Mouse (Mus musculus): ENCODE measurements around the gene Gas2l3.
A peak's percentile ranks its signal among the peaks of the same experiment; 100 is the strongest.

Gas2l3 gene

DNA sequence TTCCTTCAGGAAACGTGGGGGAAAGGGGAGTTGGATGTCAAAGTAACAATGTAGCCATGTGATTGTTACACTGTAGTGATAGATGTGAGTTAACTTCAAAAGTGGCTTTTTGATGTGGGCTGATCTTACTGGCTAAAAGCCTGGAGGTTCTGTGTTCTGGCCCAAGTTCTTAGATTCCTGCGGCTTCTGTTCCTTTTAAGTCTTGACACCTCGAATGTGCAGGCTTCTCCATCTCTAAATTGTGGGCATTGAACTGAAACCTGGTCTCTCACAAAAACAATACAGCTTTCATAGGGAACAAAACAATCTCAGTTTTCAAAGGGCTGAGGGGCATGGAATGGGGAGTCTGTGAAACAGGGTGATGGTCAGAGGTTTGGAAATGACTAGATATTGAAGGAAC lies 614 bp upstream of the Gas2l3 start:
- DNase-seq (ENCODE audit: low read depth, low spot score): peak; percentile 38

DNA sequence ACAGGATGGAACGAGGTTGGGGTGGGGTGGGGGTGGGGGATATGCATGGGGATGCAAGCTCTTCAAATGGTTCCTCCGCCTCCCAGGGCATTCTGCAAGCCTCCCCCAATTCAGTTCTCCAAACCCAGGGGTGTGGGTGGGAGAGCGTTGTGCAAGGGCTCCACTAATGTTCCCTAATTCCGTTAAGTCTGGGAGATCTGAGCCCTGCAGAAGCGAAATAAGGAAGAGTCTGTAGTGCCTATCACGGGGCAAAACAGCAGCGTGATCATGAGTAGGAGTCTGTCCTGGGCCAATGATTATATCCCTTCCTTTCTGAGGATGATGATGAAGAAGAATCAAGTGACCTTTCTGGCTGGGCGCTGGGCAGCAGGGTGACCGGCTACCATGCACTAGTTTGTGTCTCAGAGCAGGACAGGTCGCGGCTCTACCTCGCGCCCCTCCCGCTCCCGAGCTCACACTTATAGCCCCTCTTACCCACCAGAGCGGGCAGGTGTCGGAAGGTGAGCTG lies 598 bp downstream of the Gas2l3 start:
- DNase-seq (ENCODE audit: low read depth, low spot score): no peak

DNA sequence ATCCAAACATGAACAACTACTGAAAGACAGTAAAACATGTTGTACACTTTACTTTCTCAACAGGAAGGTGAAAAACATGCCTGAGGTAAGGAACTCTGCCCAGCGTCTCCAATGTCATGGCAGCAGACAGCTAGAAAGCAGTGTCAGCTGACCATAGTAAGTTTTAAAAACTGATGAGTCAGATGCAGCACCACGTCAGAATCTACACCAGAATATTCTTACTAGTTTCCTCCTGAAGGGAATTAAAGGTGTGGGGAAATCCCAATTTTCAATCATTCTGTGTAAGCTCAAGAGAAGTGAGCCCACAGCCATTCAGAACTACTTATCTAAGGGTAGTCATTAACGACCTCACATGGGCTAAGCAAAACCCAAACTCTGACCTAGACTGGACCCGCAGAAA lies 1.1 kb downstream of the Gas2l3 start:
- DNase-seq (ENCODE audit: low read depth, low spot score): peak; percentile 40

DNA sequence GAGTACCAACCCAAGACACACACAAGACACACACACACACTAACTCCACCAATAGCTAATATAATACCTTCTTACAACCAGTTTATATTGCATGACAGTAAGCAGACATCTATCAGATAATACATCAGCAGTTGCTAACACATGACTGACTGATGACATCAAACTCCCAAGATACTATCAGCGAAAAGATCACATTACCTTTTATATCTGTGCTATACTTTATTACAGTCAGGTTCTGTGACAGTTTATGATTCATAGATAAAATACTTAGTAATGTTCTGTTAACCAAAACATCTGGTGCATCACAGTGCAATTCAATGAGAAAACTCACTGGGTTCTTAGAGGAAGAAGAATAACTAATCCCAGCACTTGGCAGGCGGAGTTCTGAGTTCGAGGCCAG lies 1.8 kb downstream of the Gas2l3 start:
- peak; percentile 16 for DNase-seq (ENCODE audit: low read depth, low spot score)

GRCm38 (mm10) chr10:89439380-89439779 lies 4.4 kb downstream of the Gas2l3 start:
- DNase-seq (ENCODE audit: low read depth, low spot score): no peak

GRCm38 (mm10) chr10:89437996-89438395 lies 5.8 kb downstream of the Gas2l3 start:
- DNase-seq (ENCODE audit: low read depth, low spot score): no peak

- DNase-seq (ENCODE audit: low read depth, low spot score): no peak
These were observed 6.3 kb downstream of the Gas2l3 start for GRCm38 (mm10) chr10:89437472-89437871.

- no peak for DNase-seq (ENCODE audit: low read depth, low spot score)
These were observed 7.8 kb downstream of the Gas2l3 start for GRCm38 (mm10) chr10:89435920-89436319.

DNA sequence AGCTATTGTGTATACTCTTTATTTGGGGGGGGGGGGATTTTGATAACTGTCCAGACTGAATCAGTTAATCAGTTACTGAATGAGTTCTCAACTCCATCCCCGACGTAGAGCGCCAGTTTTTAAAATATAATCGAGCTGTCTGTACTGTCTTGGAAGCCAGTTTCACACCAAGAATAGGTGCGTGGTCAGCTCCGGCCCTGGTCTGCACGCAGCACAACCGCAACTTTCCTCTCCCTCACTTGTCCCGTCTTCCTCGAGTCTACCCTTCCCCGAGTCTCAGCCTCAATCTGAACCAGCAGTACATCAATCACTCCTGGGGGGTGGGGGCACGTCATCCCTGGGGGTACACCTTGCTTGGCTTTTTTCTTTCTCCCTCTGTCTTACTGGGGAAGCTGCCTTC lies 8.4 kb downstream of the Gas2l3 start:
- no peak for DNase-seq (ENCODE audit: low read depth, low spot score)

DNA sequence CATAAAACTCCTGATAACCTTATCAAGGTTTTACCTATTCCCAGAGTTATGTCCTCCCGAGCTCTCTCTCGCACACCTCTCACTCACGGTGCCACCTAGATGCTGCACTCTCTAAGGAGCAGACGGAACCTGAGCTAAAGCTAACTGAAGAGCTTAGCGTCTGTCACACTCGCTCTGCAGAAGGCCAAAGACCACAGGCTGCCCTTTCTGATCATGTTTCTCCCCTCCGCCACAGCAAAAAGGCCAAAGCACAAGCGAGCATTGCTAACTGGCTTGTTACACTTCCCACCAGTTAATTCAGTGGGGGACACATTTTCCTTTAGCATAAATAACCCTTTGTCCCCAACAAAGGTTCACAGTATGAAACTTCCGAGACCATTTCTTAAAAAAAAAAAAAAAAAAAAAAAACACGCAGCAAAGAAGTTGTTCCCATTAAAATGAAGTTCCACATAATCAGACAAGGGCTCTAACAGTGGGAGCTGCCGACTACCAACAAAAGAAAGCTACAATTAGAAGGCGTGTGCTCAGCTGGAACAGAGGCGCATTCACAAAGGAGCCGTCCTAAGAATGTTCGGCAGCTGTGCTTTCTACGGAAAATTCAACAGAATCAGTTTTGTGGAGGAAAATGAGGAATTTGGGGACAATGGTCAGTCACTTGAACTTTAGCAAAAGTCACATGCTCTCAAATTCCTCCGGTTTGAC lies 9.1 kb downstream of the Gas2l3 start:
- no peak for DNase-seq (ENCODE audit: low read depth, low spot score)

DNA sequence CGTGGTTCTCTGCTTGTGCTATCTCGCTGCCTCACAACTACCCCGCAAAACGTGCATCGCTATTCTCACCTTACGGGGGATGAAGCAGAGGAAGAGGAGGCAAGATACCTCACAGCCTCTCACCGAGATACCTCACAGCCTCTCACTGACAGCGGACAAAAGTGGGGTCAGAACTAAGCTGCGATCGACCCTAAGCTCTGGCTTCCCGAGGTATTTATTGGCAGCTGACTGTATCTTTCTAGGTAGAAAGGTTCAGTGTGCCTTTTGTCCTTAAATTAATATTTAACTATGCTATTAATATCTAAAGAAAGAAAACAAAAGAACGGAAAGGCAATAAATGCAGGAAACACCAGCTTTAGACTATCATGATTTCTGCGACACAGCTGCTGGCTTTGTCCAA lies 11.0 kb downstream of the Gas2l3 start:
- no peak for DNase-seq (ENCODE audit: low read depth, low spot score)

GRCm38 (mm10) chr10:89430751-89431150 lies 13.0 kb downstream of the Gas2l3 start:
- DNase-seq (ENCODE audit: low read depth, low spot score): no peak

- peak; percentile 9 for DNase-seq (ENCODE audit: low read depth, low spot score)
These were observed 18.9 kb downstream of the Gas2l3 start for GRCm38 (mm10) chr10:89424800-89425393.

- no peak for DNase-seq (ENCODE audit: low read depth, low spot score)
These were observed 19.6 kb downstream of the Gas2l3 start for GRCm38 (mm10) chr10:89424217-89424616.

GRCm38 (mm10) chr10:89423164-89423778 lies 20.5 kb downstream of the Gas2l3 start:
- no peak for DNase-seq (ENCODE audit: low read depth, low spot score)

- no peak for DNase-seq (ENCODE audit: low read depth, low spot score)
These were observed 21.1 kb downstream of the Gas2l3 start for GRCm38 (mm10) chr10:89422504-89423158.

DNA sequence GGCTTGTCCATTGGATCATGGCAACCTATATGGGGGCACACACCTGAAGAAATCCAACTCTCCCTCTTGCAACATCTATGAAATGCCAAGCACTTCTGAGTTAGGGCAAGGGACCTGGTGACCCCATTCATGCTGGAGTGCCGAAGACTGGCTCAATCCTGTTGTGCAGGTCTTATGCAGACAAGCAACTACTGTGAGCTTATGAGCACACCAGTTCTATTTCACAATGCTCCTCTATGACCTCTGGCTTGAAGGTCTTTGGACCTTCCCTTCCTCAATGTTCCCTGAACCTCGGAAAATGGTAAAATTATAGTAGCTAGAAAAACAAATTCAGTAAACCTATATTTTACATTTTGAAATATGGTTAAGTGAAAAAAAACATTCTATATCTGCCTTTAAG lies 25.8 kb downstream of the Gas2l3 start:
- DNase-seq (ENCODE audit: low read depth, low spot score): no peak

GRCm38 (mm10) chr10:89415478-89415877 lies 28.3 kb downstream of the Gas2l3 start:
- DNase-seq (ENCODE audit: low read depth, low spot score): no peak

GRCm38 (mm10) chr10:89407551-89407950 lies 36.2 kb downstream of the Gas2l3 start:
- no peak for DNase-seq (ENCODE audit: low read depth, low spot score)

DNA sequence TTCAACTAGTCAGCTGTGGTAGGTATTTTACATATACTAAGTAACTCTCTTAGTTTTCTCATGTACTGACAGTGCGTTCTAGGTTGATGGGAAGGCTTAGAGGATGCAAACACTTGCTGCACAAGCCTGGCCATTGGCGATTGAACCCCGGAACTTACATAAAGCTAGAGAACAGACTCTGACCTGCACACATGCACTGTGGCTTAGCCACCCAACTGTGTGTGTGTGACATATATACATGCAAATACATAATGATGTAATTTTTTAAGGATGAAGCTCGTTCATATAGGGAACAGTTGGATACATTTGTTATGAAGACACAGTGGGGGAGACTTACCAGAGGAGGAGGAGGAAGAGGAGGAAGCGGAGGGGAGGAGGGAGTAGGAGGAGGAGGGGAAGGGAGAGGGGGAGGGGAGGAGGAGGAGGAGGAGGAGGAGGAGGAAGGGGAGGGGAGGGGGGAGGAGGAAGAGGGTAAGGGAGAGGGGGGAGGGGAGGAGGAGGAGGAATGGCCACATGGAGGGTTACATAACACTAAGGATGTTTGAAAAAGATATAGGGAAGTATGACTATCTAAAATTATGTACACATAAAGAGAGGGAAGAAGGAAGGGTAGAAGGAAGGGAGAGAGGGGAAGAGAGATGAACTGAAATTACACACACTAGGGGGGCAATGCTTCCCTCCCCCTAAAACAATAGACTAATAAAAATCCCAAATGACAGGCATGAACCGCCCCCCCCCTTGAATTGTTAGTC lies 36.9 kb downstream of the Gas2l3 start:
- no peak for DNase-seq (ENCODE audit: low read depth, low spot score)

DNA sequence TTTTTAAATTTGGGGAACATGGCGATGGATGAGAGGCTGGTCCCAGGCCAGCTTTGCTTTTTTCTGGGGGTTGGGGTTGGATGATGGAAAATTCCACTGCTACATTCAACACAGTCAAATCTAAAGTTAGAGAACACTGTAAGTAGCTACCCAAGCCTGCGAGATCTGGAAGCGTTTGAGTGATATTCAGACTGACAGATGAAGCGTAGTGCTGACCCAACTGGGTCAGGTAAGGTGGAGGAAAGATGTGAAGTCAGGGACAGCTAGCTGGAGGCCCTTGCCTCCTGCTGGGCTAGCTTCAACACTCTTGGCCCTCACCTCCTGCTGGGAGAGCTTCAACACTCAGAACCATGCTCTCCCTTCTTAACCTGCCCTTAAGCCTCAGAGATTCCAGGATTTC lies 38.8 kb downstream of the Gas2l3 start:
- DNase-seq (ENCODE audit: low read depth, low spot score): no peak
